Mouse (Mus musculus) heart, embryonic 14.5 days (tissue): ENCODE measurements around the gene Ahctf1. TPM values are rescaled to one million over a fixed set of nuclear protein-coding genes. Genes with fewer than 3 reads are reported as not detected.

Source experiments
- ATAC-seq: fragments of 200-750 bp; cut with Nextera tagmentation; 2 replicates; pipeline ENCODE4 v1.8.0; 2017; ENCODE audit warnings: low read depth, moderate TSS enrichment; ENCODE audit not compliant: insufficient number of reproducible peaks, insufficient read depth, low FRiP score
- H3K27ac ChIP-seq, 2 experiments: fragments of 200-500 bp in 1 of 2; fragments of 300-500 bp in 1 of 2; sonication (generic) in 1 of 2; replicated peaks in 1 of 2; 2 replicates each; pipeline ENCODE4 v1.5.1; 2012 to 2014; ENCODE audit warnings: low read depth in 2 of 2, low read length in 2 of 2, control low read depth in 1 of 2, mild to moderate bottlenecking in 1 of 2, mixed read lengths in 1 of 2; ENCODE audit not compliant: control insufficient read depth in 1 of 2, insufficient read depth in 1 of 2
- H3K27me3 ChIP-seq: fragments of 300-500 bp; sonication (generic); 2 replicates; pipeline ENCODE4 v1.6.1; 2014; ENCODE audit warnings: mild to moderate bottlenecking, low read length, control low read depth; ENCODE audit not compliant: control insufficient read depth, insufficient read depth
- H3K36me3 ChIP-seq: fragments of 300-500 bp; sonication (generic); 2 replicates; pipeline ENCODE4 v1.6.1; 2014; ENCODE audit warnings: mild to moderate bottlenecking, control low read depth, low read length, mixed read lengths; ENCODE audit not compliant: control insufficient read depth, insufficient read depth
- H3K4me1 ChIP-seq, 2 experiments: fragments of 200-500 bp in 1 of 2; fragments of 300-500 bp in 1 of 2; sonication (generic) in 1 of 2; 2 replicates each; pipeline ENCODE4 v1.6.1; 2012 to 2014; ENCODE audit warnings: low read length in 2 of 2, control low read depth in 1 of 2, mixed read lengths in 1 of 2; ENCODE audit not compliant: control insufficient read depth in 2 of 2, insufficient read depth in 2 of 2
- H3K4me2 ChIP-seq: fragments of 300-500 bp; sonication (generic); 2 replicates; pipeline ENCODE4 v1.6.1; 2014; ENCODE audit warnings: mild to moderate bottlenecking, low read length
- H3K4me3 ChIP-seq, 2 experiments: fragments of 200-500 bp in 1 of 2; fragments of 300-500 bp in 1 of 2; sonication (generic) in 1 of 2; 2 replicates each; pipeline ENCODE4 v1.5.1; 2012 to 2014; ENCODE audit warnings: low read length in 2 of 2, mild to moderate bottlenecking in 2 of 2, control low read depth in 1 of 2, low read depth in 1 of 2, moderate library complexity in 1 of 2; ENCODE audit not compliant: control insufficient read depth in 1 of 2, insufficient read depth in 1 of 2
- H3K9ac ChIP-seq: fragments of 300-500 bp; sonication (generic); 2 replicates; pipeline ENCODE4 v1.6.1; 2014; ENCODE audit warnings: mild to moderate bottlenecking, low read length
- H3K9me3 ChIP-seq: fragments of 300-500 bp; sonication (generic); 2 replicates; pipeline ENCODE4 v1.6.1; 2016; ENCODE audit warnings: low read length, control low read depth; ENCODE audit not compliant: control insufficient read depth
- WGBS: fragments of 180-500 bp; shearing (Covaris S2); extraction: QIAGEN DNeasy Blood & Tissue Kit; methylation state at CpG from one replicate; pipeline ENCODE4 v1.1.7; 2014; 5-methylcytosine and 5-hydroxymethylcytosine counted together
- polyA plus RNA-seq: library from polyadenylated mRNA; unstranded; fragments of >200 nt; fragmentation: Nextera tagmentation; extraction: Ambion mirVana; gene quantifications from 2 replicates; pipeline ENCODE4 v1.2.1, GENCODE M21; 2014

The Ahctf1 gene
- polyA plus RNA-seq, 1 experiment from 2014 or later = 20.0 TPM

DNA sequence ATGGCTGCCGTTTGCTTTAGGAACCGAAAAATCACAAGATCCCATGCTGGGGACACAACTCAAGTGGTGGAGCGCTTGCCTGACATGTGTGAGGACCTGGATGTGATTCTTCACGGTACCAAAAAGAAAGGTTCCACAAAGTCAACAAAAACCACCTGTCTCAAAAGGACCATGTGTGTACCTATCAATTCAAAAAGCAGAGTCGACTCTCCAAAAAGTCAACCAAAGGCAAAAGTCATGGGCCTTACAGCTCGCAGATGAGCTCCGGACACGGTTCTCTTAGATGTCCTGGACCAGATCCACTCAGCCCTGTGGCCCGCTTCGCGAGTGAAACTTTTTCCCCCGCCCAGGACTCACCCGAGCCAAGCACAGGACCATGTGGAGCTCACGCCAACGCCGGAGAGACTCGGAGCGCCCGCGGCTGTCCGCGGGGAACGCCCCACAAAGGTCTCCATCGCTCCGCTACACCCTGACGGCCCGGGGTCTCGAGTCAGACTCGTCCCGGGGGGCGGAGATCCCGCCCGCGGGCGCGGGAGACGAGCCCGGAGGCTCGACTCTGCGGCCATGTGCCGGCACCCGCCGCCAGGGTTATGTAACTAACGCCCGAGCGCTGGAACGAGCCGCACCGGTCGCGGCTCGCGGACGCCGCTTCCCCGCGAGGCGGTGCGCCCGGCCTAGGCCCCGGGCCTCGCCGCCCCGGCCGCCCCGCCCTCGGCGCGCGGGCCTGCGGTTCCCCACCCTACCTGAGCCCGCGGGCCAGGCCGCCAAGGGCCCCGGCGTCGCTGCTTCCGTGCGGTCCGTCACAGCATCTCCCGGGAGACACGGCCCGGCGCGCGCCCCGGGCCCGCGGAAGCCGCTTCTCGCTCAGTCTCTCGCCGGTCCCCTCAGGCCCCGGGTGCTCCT, 619 bp downstream of the Ahctf1 start, which contains the start of gene Gm10518:
TSS of gene Gm10518 (plus strand) at position 767 of the 903 bp plus-strand sequence.
- under 1% methylated on average over 75 of the region's 94 CpGs for WGBS
- peak within 1 kb of the TSS; percentile 93 to 94 for H3K4me3 ChIP-seq
- H3K9me3 ChIP-seq = no peaks in the 10 kb centered on the region
- H3K9ac ChIP-seq = peak within 1 kb of the TSS; percentile 96
- peaks cover 12% of the 10 kb centered on the region for H3K36me3 ChIP-seq
- H3K27me3 ChIP-seq = no peaks in the 10 kb centered on the region
- ATAC-seq = peak; percentile 72
- H3K4me1 ChIP-seq = peaks cover 3 to 18% of the 10 kb centered on the region in 2 experiments; a peak in 3 of 4 replicates
- H3K4me2 ChIP-seq = peak within 1 kb of the TSS; percentile 81
- H3K27ac ChIP-seq = peak within 1 kb of the TSS; percentile 96 to 98

GRCm38 (mm10) chr1:179798794-179799193, 4.7 kb downstream of the Ahctf1 start:
- ATAC-seq = no peak
- H3K36me3 ChIP-seq = peaks cover 50% of the 10 kb centered on the region
- H3K4me3 ChIP-seq = no peak overlapping the region

DNA sequence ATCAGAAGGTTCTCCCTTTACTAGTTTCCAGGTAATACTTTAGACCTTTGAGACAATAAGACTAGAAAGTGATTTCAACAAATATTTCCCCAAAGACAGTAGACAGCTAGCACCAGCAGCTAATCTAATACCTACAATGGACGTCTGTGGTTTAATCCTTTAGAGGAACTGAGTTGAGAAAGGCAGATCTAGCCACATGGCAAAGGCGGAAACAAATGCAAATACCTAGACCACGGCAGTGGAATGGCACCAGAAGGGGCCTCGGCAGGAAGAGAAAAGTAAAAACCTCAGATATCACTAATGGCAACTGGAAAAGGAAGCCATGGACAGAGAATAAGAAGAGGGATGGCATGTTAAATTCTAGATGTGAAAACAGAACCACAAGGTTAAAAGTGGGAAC, 16.2 kb downstream of the Ahctf1 start:
- Histone ChIP-seq H3K9me3 (no peaks in the 10 kb centered on the region), H3K27me3 (no peaks in the 10 kb centered on the region), H3K27ac (no peak overlapping the region), H3K4me3 (no peak overlapping the region), H3K4me2 (no peak overlapping the region), H3K9ac (no peak overlapping the region), H3K36me3 (peaks cover 97% of the 10 kb centered on the region), H3K4me1 (no peaks in the 10 kb centered on the region)
- 69% methylated on average over 4 of the region's 4 CpGs for WGBS
- no peak for ATAC-seq

More at GRCm38 (mm10) chr1:179798794-179799193, 4.7 kb downstream of the Ahctf1 start:
- no peaks in the 10 kb centered on the region for H3K27me3 ChIP-seq
- H3K9me3 ChIP-seq = no peaks in the 10 kb centered on the region
- H3K4me1 ChIP-seq = peaks cover 0 to 15% of the 10 kb centered on the region in 2 experiments; a peak in 2 of 4 replicates
- H3K4me2 ChIP-seq = no peak overlapping the region
- no peak overlapping the region for H3K9ac ChIP-seq
- H3K27ac ChIP-seq = no peak overlapping the region

GRCm38 (mm10) chr1:179785502-179785901, 18.0 kb downstream of the Ahctf1 start:
- Histone ChIP-seq H3K9ac (no peak overlapping the region), H3K27ac (no peak overlapping the region), H3K4me3 (no peak overlapping the region), H3K4me2 (no peak overlapping the region), H3K9me3 (no peaks in the 10 kb centered on the region), H3K27me3 (no peaks in the 10 kb centered on the region), H3K36me3 (peaks cover 95% of the 10 kb centered on the region), H3K4me1 (no peaks in the 10 kb centered on the region)
- 89% methylated on average over 5 of the region's 5 CpGs for WGBS
- no peak for ATAC-seq

DNA sequence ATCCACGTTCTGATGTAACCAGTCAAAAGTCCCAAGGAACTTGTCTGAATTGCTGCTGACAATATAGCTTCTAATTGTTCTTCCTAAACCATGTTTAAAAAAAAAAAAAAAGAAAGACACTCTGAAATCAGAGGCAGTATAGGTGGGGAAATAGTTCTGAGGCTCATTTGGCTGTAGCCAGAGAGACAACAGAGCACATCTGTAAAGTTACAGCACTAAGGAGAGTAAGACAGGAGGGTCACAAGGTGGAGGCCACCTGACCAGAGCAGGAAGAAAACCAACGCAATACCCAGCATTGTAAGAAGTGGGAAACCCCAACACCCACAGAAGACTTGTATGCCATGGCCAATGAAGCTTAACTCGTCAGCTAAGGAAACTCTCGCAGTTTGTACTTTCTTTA, 19.4 kb downstream of the Ahctf1 start:
- H3K4me2 ChIP-seq = no peak overlapping the region
- WGBS = 89% methylated on average over 4 of the region's 4 CpGs
- no peak overlapping the region for H3K4me3 ChIP-seq
- ATAC-seq = no peak
- no peak overlapping the region for H3K27ac ChIP-seq
- H3K4me1 ChIP-seq = no peaks in the 10 kb centered on the region
- H3K27me3 ChIP-seq = no peaks in the 10 kb centered on the region
- H3K9me3 ChIP-seq = no peaks in the 10 kb centered on the region
- H3K9ac ChIP-seq = no peak overlapping the region
- peaks cover 95% of the 10 kb centered on the region for H3K36me3 ChIP-seq

- no peak overlapping the region for H3K9ac ChIP-seq
- no peaks in the 10 kb centered on the region for H3K9me3 ChIP-seq
- WGBS = 92% methylated on average over 8 of the region's 8 CpGs
- H3K4me1 ChIP-seq = no peaks in the 10 kb centered on the region
- ATAC-seq = no peak
- no peak overlapping the region for H3K4me2 ChIP-seq
- no peak overlapping the region for H3K4me3 ChIP-seq
- H3K36me3 ChIP-seq = peaks cover 96% of the 10 kb centered on the region
- H3K27me3 ChIP-seq = no peaks in the 10 kb centered on the region
- no peak overlapping the region for H3K27ac ChIP-seq
Measured at GRCm38 (mm10) chr1:179776831-179777230, 26.6 kb downstream of the Ahctf1 start.

GRCm38 (mm10) chr1:179760553-179760952, 42.9 kb downstream of the Ahctf1 start:
- H3K9me3 ChIP-seq = no peaks in the 10 kb centered on the region
- no peak overlapping the region for H3K27ac ChIP-seq
- H3K36me3 ChIP-seq = peaks cover 92% of the 10 kb centered on the region
- no peaks in the 10 kb centered on the region for H3K27me3 ChIP-seq
- H3K4me3 ChIP-seq = no peak overlapping the region
- no peak for ATAC-seq
- no peak overlapping the region for H3K4me2 ChIP-seq
- no peaks in the 10 kb centered on the region for H3K4me1 ChIP-seq
- H3K9ac ChIP-seq = no peak overlapping the region
- WGBS = 90% methylated on average over 4 of the region's 4 CpGs
